Mouse (Mus musculus) adrenal gland, adult (tissue): ENCODE measurements around the gene Ythdf1.

Experiments
- DNase-seq, 2 experiments: peaks; one replicate each; pipeline ENCODE4 v3.0.0; 2022 to 2023; ENCODE audit warnings: low spot score in 1 of 2; ENCODE audit not compliant: inconsistent age in 2 of 2

The Ythdf1 gene

GRCm38 (mm10) chr2:180920810-180921400, at the start of gene Ythdf1:
TSS of gene Ythdf1 (minus strand) at chr2:180920949.
- peak; percentile 98 to 99 for DNase-seq

DNA sequence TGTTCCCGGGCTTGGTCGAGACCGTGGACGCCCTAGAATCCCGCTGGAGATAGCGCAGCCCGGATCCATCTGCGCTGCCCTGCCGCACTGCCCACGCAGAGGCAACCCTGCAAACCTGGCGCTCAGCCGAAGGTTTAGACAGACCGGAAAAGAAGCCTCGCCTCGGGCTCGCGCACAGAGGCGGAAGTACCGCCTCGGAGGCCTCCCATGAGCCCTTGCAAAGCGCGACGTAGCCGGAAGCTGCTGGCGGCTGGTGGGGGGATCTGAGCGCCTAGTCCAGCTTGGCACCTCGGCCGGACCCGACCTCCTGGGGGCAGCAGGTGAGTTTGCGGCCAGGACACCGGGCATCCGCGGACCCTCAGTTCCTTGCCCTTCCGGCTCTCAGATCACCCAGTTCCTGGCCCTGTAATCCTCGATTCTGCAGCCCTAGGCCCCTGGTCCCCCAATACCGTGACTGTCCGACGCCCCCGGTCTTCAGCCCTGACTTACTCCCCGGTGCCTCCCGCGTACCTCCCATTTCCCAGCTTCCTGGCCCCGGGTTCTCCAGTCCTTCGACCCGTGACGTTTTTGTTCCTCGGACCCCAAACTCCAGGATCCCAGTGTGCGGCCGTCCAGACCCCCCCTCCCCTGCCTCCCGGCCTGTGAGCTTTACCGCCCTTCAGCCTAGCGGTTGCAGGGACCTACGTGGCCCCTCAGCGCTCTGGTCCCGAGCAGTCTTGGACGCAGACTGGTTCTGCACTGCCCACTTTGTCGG, 46.4 kb upstream of the Ythdf1 start, which contains the start of gene Arfgap1:
Arfgap1 (plus strand) TSS at position 216 of the 754 bp plus-strand sequence.
- DNase-seq, result peak; percentile 94 to 97

GRCm38 (mm10) chr2:180966092-180966882, 45.5 kb upstream of the Ythdf1 start:
- no peak for DNase-seq

DNA sequence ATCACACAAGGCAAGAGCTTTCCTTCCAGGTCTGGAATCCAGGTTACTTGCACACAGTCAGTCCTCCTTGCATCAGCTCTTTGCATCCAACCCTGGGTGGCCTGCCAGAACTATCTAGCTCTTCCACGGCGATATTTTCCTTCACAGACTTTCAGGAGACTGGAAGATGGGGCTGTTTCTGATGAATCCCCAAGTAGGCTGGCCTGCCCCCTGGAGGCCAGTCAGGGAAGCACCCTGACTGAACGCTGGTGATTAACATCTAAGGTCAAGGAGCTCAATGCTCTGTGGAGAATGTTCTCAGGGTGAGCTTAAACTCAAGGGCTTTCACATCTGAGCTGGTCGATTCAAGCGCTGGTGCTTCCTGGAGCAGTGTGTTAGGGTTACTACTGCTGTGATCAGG, 43.2 kb upstream of the Ythdf1 start:
- DNase-seq, result peak; percentile 82 to 93

DNA sequence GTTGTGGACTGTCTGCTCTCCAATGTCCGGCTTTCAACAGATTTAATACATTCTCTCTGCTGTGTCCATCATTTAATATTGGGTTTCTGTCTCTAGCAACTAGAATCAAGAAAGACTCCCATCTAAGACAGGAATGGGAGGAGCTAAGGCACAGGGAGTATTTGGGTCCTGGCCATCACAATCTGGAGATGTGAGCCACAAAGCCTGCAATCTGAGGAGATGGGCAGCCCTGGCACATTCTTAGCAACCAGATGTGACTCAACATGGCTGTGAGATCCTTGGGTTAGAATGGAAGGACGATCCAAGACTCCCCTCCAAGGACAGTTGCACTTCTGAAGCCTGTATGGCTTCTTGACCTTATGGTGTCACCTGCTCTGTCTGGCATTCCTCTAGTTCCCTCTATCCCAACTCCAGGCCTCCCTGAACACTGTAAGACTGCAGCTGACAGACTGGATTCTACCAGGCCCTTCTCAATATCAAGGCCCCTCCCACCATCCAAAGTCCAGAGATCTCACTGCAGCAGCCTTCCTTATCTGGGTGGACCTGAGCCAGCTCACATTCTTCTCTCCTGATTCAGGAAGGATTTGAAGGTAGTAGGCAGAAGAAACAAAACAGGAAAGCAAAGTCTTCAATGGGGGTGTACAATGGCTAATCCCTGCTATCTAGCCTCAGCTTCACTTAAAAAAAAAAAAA, 42.0 kb upstream of the Ythdf1 start:
- DNase-seq, result peak; percentile 65 to 76

DNA sequence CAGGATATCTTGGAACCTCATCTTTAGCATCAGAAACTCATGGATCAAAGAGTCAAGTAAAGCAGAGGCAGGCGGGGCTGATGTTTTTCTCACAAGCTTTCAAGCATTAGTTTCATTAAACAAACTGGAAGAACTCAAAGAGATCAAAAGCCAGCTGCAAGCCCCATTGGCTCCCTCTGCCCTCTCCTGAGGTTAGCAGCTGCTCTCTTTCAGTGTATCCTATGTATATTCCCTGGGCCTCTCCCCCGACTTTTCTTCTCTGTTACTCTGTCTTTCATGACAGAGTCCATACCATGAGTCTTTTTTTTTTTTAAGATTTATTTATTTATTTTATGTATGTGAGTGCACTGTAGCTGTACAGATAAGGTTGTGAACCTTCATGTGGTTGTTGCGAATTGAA, 39.4 kb upstream of the Ythdf1 start:
- no peak for DNase-seq

DNA sequence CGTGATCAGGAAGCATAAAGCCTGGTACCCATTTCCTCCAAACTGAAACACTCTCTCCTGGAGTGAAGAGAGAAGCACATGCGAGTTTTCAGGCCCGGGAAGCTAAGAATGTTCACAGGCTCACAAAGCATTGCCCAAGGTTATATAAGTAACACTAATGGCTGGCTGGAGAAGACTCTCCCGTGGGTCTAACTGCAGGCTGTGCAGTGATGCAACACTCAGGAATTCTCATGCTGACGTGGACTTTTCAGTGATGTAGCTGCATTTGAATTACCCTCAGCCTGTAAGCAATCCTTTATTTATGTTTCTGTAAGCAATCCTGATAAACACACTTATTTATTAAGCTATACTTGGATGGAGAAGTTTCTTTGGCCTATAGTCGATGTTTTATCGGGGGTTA, 38.9 kb upstream of the Ythdf1 start:
- no peak for DNase-seq

DNA sequence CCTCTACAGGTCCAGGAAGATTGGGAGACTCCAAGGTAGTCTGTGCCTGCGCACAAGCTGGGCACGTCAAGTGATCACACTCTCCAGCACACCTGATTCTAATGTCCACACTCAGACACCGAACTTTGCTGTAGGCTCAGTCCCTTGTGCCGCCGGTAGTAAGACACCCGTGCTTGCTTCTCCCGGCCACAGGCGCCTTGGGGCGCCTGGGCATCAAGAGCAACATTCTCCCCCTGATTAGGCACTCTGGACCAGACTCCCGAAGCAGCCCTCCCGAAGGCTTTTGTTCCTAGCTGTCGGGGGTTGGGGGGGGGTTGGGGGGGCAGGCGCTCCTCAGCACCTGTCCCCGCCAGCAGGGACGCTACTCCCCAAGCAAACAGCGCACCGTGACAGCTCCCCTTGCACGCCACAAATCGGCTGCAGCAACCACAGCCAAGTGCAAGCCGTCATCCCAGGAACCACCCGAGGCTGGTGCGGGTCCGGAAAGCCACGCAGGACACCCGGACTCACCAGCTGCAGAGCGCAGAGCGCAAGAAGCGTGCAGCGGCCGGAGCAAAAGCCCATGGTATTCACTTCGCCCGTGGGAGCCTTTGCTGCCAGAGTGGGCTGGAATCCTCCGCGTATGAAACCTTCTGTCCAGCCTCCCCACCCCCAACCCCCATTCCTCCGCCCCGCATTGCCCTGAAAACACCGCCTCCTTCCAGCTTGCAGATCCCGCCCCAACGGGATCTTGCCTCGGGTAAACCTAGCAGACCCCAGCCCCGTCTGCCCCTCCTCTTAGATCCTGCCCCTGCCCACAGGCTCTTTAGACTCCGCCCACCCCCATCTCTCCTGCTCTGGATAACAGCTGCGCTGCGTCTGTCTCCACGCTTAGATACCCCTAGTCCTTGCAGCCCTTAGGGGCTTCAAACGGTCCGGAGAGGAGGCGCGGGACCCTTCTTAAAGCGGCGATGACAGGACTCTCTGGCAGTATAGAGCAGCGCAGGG, 33.6 kb upstream of the Ythdf1 start, which contains the start of gene Nkain4:
Nkain4 (minus strand) TSS at position 639 of the 987 bp plus-strand sequence.
- peak; percentile 27 to 67 for DNase-seq

DNA sequence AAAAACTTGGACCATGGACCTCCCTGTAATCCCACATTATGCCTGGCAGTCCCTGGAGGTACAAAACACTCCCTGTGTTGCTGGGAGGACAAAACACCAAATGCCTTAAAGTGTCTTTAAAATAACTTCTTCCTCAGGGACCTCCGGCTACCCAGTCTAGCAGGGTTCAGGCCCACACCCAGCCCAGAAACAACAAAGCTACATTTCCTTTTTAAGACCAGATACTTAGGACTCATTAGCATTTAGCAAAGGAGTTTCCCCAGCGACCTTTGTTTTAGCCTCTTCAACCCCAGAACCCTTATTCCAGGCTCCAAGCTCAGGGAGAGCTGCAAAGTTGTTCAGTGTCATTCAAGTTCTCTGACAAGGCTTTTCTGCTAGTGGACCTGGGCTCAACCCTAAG, 32.9 kb upstream of the Ythdf1 start:
- DNase-seq, result no peak

DNA sequence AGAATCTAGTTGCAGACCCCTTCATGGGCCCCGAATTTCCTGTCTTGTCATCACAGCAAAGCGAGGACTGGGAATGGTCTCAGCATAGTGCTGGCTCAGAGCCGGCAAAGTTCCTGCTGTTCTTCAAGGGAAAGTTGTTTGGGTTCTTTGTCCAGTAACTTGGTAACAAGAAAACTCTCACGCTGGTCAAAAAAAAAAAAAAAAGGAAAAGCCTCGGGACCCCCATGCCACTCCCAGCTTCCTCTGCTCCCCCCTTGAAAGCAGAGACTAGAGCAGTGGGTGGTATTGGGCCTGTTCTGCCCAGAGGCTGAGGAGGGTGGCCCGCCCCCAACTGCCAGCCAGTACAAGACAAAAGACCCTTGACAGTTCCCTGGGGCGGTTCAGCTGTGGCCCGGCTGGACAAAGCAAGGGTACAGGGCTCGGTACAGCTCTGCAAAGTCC, 32.0 kb upstream of the Ythdf1 start:
- DNase-seq, result no peak

GRCm38 (mm10) chr2:180949947-180950346, 29.2 kb upstream of the Ythdf1 start:
- no peak for DNase-seq

- DNase-seq, result no peak
Measured at GRCm38 (mm10) chr2:180941869-180942268, 21.1 kb upstream of the Ythdf1 start.

- no peak for DNase-seq
Measured at GRCm38 (mm10) chr2:180940187-180940586, 19.4 kb upstream of the Ythdf1 start.

- DNase-seq, result no peak
Measured at GRCm38 (mm10) chr2:180932418-180932817, 11.7 kb upstream of the Ythdf1 start.

DNA sequence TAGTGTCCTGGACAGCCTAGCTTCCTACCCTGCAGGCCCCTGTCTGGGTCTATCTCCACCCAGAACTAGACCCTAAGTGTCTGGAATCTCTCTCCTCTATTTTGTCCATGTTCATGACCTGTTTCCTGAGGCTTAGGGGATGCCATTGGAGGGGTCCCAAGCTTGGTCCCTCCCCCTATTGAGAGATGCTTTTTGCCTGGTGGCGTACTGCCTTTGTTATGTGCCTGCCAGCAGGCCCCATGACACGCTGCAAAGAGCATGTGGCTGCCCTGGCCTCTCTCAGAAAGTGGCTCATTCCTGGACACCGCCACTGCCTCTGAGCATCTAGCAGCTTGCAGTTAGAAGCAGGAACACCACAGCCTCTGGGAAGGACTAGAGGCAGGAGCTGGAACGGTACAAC, 8.0 kb upstream of the Ythdf1 start, which contains the start of gene Birc7:
Birc7 (plus strand) TSS at position 301 of the 400 bp plus-strand sequence.
- no peak for DNase-seq

DNA sequence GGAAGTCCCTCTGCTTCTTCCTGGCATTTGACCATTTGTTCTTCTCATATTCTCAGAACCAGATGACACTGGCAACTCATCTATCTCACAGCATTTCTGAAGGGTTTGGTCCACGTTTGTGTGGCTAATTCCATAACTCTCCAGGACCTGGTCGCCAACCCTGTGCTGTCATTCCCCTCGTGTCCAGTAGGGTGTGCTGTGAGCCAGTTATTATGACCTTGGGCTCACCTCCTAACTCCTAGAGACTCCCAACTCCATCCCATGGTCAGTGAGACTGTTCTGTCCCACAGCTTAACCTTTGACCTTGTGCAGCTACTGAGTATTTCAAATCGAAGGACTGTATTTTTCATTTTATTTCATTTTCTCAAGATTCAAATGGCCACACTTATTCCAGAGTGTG, 4.4 kb upstream of the Ythdf1 start:
- DNase-seq, result peak; percentile 69 to 92

GRCm38 (mm10) chr2:180922739-180923138, 2.0 kb upstream of the Ythdf1 start:
- DNase-seq, result peak; percentile 51 to 67

GRCm38 (mm10) chr2:180919913-180920809, 588 bp downstream of the Ythdf1 start:
- DNase-seq, result no peak
